Mouse (Mus musculus) urinary bladder, postnatal 25 days (tissue): ENCODE measurements around the gene Ifi207.
"Not testable (repeated sequence)": the region's sequence is repeated elsewhere in the genome, so short reads cannot be mapped to it uniquely, and the experiment has no call there.

Source experiments
- DNase-seq: peaks from one replicate; pipeline ENCODE4 v3.0.0; 2022; ENCODE audit warnings: low spot score

The Ifi207 gene

GRCm38 (mm10) chr1:173741656-173742055 is at the start of gene Ifi207:
TSS of gene Ifi207 (minus strand) at chr1:173741747.
- DNase-seq, result no peak

- not testable (repeated sequence) for DNase-seq
Measured at GRCm38 (mm10) chr1:173773457-173773856, 31.9 kb upstream of the Ifi207 start.

- DNase-seq, result peak; percentile 4
Measured at GRCm38 (mm10) chr1:173766848-173767617, 25.5 kb upstream of the Ifi207 start, which contains the start of gene Ifi204. TSS of gene Ifi204 (minus strand) at chr1:173766943.

- DNase-seq, result not testable (repeated sequence)
Measured at GRCm38 (mm10) chr1:173760032-173760431, 18.5 kb upstream of the Ifi207 start.

GRCm38 (mm10) chr1:173742262-173742661 is 715 bp upstream of the Ifi207 start:
- DNase-seq, result no peak

- DNase-seq, result no peak
Measured at GRCm38 (mm10) chr1:173740537-173740936, 1.0 kb downstream of the Ifi207 start.

- no peak for DNase-seq
Measured at GRCm38 (mm10) chr1:173736986-173737385, 4.6 kb downstream of the Ifi207 start.

GRCm38 (mm10) chr1:173735015-173735414 is 6.5 kb downstream of the Ifi207 start:
- not testable (repeated sequence) for DNase-seq

- DNase-seq, result no peak
Measured at GRCm38 (mm10) chr1:173733219-173733618, 8.3 kb downstream of the Ifi207 start.

GRCm38 (mm10) chr1:173694270-173694669 is 47.3 kb downstream of the Ifi207 start:
- no peak for DNase-seq

- not testable (repeated sequence) for DNase-seq
Measured at GRCm38 (mm10) chr1:173678605-173679004, 62.9 kb downstream of the Ifi207 start.

- DNase-seq, result not testable (repeated sequence)
Measured at GRCm38 (mm10) chr1:173673458-173674097, 68.0 kb downstream of the Ifi207 start, which contains the start of gene Ifi208. TSS of gene Ifi208 (plus strand) at chr1:173673675.
